Mouse (Mus musculus) CH12.LX (cell line): ENCODE results near the gene Gng12.

Experiments used
- CHD2 ChIP-seq: IDR thresholded peaks from 2 replicates; pipeline ENCODE4 v1.6.1; 2011; ENCODE audit warnings: low read length, improper control_type of control experiment
- CTCF ChIP-seq, 2 experiments: IDR thresholded peaks in 1 of 2; conservative IDR thresholded peaks in 1 of 2; 2 replicates each; pipeline ENCODE4 v1.5.1; 2011 to 2012; ENCODE audit warnings: low read depth in 2 of 2, low read length in 2 of 2, improper control_type of control experiment in 1 of 2, inconsistent platforms in 1 of 2, mild to moderate bottlenecking in 1 of 2, moderate library complexity in 1 of 2
- MEF2A ChIP-seq: IDR thresholded peaks from 2 replicates; pipeline ENCODE4 v1.6.1; 2014; ENCODE audit warnings: low read depth, mild to moderate bottlenecking, inconsistent platforms, low read length, improper control_type of control experiment, borderline replicate concordance
- NRF1 ChIP-seq: IDR thresholded peaks from 2 replicates; pipeline ENCODE4 v1.6.1; 2014; ENCODE audit warnings: low read depth, mild to moderate bottlenecking, inconsistent platforms, low read length, improper control_type of control experiment, moderate library complexity
- POLR2AphosphoS2 ChIP-seq: IDR thresholded peaks from 2 replicates; pipeline ENCODE4 v1.6.1; 2011; ENCODE audit warnings: low read depth, low read length, improper control_type of control experiment
- ZC3H11A ChIP-seq: IDR thresholded peaks from 2 replicates; pipeline ENCODE4 v1.6.1; 2012; ENCODE audit warnings: low read depth, mild to moderate bottlenecking, inconsistent platforms, low read length, improper control_type of control experiment

DNA sequence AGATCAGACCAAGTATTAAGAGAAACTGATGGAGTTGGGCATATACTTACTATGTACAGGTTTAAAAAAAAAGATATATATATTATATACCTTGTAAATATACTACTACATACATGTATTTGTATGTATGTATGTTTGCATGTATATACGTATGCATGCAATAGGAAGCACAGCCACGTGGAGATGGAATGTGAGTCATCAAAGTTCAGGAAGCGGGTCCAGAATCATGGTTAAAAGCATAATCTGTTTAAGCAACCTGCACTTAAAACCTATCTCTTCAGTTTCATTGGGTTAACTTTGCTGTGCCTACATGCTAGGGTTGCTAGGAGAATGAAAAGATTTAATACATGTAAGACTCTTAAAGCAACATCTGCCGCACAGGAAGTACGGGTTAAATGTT is 2.2 kb upstream of the Gng12 start:
- TF ChIP-seq CHD2 (no peak), ZC3H11A (no peak), NRF1 (no peak), POLR2AphosphoS2 (no peak), CTCF (conservative IDR thresholded peaks at IDR 0.05 in 1 of 2, IDR thresholded peaks at IDR 0.05 in 1 of 2; ENCODE audit: low read depth in 2 of 2, low read length in 2 of 2) (no peak), MEF2A (no peak)
